Mouse (Mus musculus) bone marrow, adult 2 months (tissue): ENCODE measurements around the gene Serpinb9c.

Experiments
- CTCF ChIP-seq: fragments of 200-500 bp; IDR thresholded peaks from 2 replicates; pipeline ENCODE4 v1.5.1; 2011; ENCODE audit warnings: low read length, control low read depth; ENCODE audit not compliant: control insufficient read depth, insufficient read depth
- POLR2A ChIP-seq: fragments of 200-500 bp; IDR thresholded peaks from 2 replicates; pipeline ENCODE4 v1.6.1; 2011; ENCODE audit warnings: low read depth, mild to moderate bottlenecking, control low read depth, low read length, borderline replicate concordance; ENCODE audit not compliant: control insufficient read depth

DNA sequence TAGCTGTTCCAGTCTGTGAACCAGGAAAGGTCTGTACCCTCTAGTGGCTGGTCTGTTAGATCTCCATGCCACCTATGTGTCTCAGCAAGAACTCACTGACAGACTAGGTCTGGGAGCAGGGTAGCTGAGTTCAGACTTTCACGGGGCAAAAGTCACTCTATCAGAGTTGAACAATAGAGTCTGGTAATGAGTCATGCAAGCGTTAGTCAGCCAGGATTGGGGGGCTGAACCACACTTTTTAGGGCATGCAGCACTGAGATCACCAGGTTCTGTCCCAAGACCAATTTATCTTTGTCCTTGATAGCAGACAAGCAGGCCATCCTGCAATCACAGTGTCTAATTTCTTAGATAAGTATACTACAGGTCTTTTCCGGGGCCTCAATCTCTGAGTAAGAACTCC is 18.1 kb downstream of the Serpinb9c start:
- TF ChIP-seq POLR2A: no peak
- TF ChIP-seq CTCF: no peak
